Mouse (Mus musculus) kidney, adult 18-20 months (tissue): ENCODE measurements around the gene Nkd1.

Experiments used
- DNase-seq: peaks from one replicate; pipeline ENCODE4 v3.0.0; 2021

Nkd1 gene

GRCm38 (mm10) chr8:88577666-88578065, 56.5 kb downstream of the Nkd1 start:
- DNase-seq, result no peak

GRCm38 (mm10) chr8:88578413-88579175, 57.4 kb downstream of the Nkd1 start:
- DNase-seq, result no peak

- DNase-seq, result peak; percentile 36
These were observed 58.1 kb downstream of the Nkd1 start for GRCm38 (mm10) chr8:88579246-88579645.

GRCm38 (mm10) chr8:88579668-88580330, 58.6 kb downstream of the Nkd1 start:
- no peak for DNase-seq

GRCm38 (mm10) chr8:88580785-88581184, 59.6 kb downstream of the Nkd1 start:
- DNase-seq, result no peak

GRCm38 (mm10) chr8:88583863-88584262, 62.7 kb downstream of the Nkd1 start:
- DNase-seq, result no peak

GRCm38 (mm10) chr8:88588205-88588889, 67.2 kb downstream of the Nkd1 start:
- DNase-seq, result no peak

- no peak for DNase-seq
These were observed 69.1 kb downstream of the Nkd1 start for GRCm38 (mm10) chr8:88590226-88590625.

GRCm38 (mm10) chr8:88593947-88594346, 72.8 kb downstream of the Nkd1 start:
- DNase-seq, result no peak

- DNase-seq, result no peak
These were observed 74.9 kb downstream of the Nkd1 start for GRCm38 (mm10) chr8:88596042-88596441.

- DNase-seq, result no peak
These were observed 77.4 kb downstream of the Nkd1 start for GRCm38 (mm10) chr8:88598578-88598977.

- no peak for DNase-seq
These were observed 78.3 kb downstream of the Nkd1 start for GRCm38 (mm10) chr8:88599491-88599890.

- no peak for DNase-seq
These were observed 82.4 kb downstream of the Nkd1 start for GRCm38 (mm10) chr8:88603446-88603989.

GRCm38 (mm10) chr8:88604065-88605038, 83.2 kb downstream of the Nkd1 start:
- peak; percentile 8 for DNase-seq

GRCm38 (mm10) chr8:88605361-88606040, 84.3 kb downstream of the Nkd1 start:
- DNase-seq, result no peak

- no peak for DNase-seq
These were observed 87.9 kb downstream of the Nkd1 start for GRCm38 (mm10) chr8:88609036-88609435.

- DNase-seq, result no peak
These were observed 89.1 kb downstream of the Nkd1 start for GRCm38 (mm10) chr8:88610271-88610670.

GRCm38 (mm10) chr8:88614981-88615380, 93.8 kb downstream of the Nkd1 start:
- DNase-seq, result no peak

GRCm38 (mm10) chr8:88618612-88619011, 97.5 kb downstream of the Nkd1 start:
- no peak for DNase-seq

- DNase-seq, result no peak
These were observed 98.4 kb downstream of the Nkd1 start for GRCm38 (mm10) chr8:88619513-88619912.

GRCm38 (mm10) chr8:88620931-88621330, 99.8 kb downstream of the Nkd1 start:
- no peak for DNase-seq

GRCm38 (mm10) chr8:88621408-88621807, 100.3 kb downstream of the Nkd1 start:
- DNase-seq, result peak; percentile 81
